Mouse (Mus musculus) liver, embryonic 12.5 days (tissue): ENCODE results near the gene B3galt6. TPM values are rescaled to one million over a fixed set of nuclear protein-coding genes. Genes with fewer than 3 reads are reported as not detected.

Experiments
- ATAC-seq: fragments of 200-750 bp; cut with Nextera tagmentation; 2 replicates; pipeline ENCODE4 v1.8.0; 2017; ENCODE audit warnings: moderate number of reproducible peaks, mild to moderate bottlenecking, moderate library complexity
- H3K27ac ChIP-seq: fragments of 300-500 bp; sonication (generic); 2 replicates; pipeline ENCODE4 v1.5.1; 2016; ENCODE audit warnings: mild to moderate bottlenecking
- H3K27me3 ChIP-seq: fragments of 300-500 bp; sonication (generic); replicated peaks from 2 replicates; pipeline ENCODE4 v1.6.1; 2016; ENCODE audit warnings: mild to moderate bottlenecking, moderate library complexity
- H3K36me3 ChIP-seq: fragments of 300-500 bp; sonication (generic); 2 replicates; pipeline ENCODE4 v1.6.1; 2016; ENCODE audit warnings: mild to moderate bottlenecking, moderate library complexity
- H3K4me1 ChIP-seq: fragments of 300-500 bp; sonication (generic); 2 replicates; pipeline ENCODE4 v1.6.1; 2016
- H3K4me2 ChIP-seq: fragments of 300-500 bp; sonication (generic); 2 replicates; pipeline ENCODE4 v1.6.1; 2016; ENCODE audit warnings: mild to moderate bottlenecking, moderate library complexity
- H3K4me3 ChIP-seq: fragments of 300-500 bp; sonication (generic); 2 replicates; pipeline ENCODE4 v1.5.1; 2016; ENCODE audit warnings: mild to moderate bottlenecking, moderate library complexity
- H3K9ac ChIP-seq: fragments of 300-500 bp; sonication (generic); 2 replicates; pipeline ENCODE4 v1.6.1; 2016; ENCODE audit warnings: mild to moderate bottlenecking, moderate library complexity
- H3K9me3 ChIP-seq: fragments of 300-500 bp; sonication (generic); replicated peaks from 2 replicates; pipeline ENCODE4 v1.6.1; 2016; ENCODE audit warnings: mild to moderate bottlenecking, moderate library complexity
- WGBS: fragments of 180-500 bp; shearing (Covaris S2); methylation state at CpG from one replicate; pipeline ENCODE4 v1.1.7; 2016; ENCODE audit not compliant: insufficient replicate concordance; 5-methylcytosine and 5-hydroxymethylcytosine counted together
- polyA plus RNA-seq: library from polyadenylated mRNA; unstranded; fragments of >200 nt; fragmentation: Nextera tagmentation; extraction: Ambion mirVana; gene quantifications from 2 replicates; pipeline ENCODE4 v1.2.1, GENCODE M21; 2016

The B3galt6 gene
- polyA plus RNA-seq, 1 experiment from 2014 or later, result 8.2 TPM

GRCm38 (mm10) chr4:155947094-155947493, 45.4 kb downstream of the B3galt6 start:
- peaks cover 63% of the 10 kb centered on the region for H3K36me3 ChIP-seq
- no peak for ATAC-seq
- H3K4me2 ChIP-seq, result no peak overlapping the region
- no peak overlapping the region for H3K27ac ChIP-seq
- peaks cover 40% of the 10 kb centered on the region for H3K4me1 ChIP-seq
- H3K9ac ChIP-seq, result no peak overlapping the region
- peaks cover 8% of the 10 kb centered on the region; the same call in 1 of the 2 replicates for H3K27me3 ChIP-seq
- no peak overlapping the region for H3K4me3 ChIP-seq
- no peaks in the 10 kb centered on the region for H3K9me3 ChIP-seq

- Histone ChIP-seq H3K9ac (peak overlapping the region; percentile 96), H3K4me3 (peak overlapping the region; percentile 99)
These were observed 48.2 kb downstream of the B3galt6 start for GRCm38 (mm10) chr4:155944271-155944670.

GRCm38 (mm10) chr4:155943534-155944249, 48.8 kb downstream of the B3galt6 start, which contains the start of gene Ube2j2:
Ube2j2 (plus strand) TSS chr4:155943831.
- Histone ChIP-seq H3K36me3 (peaks cover 29% of the 10 kb centered on the region), H3K27ac (peak within 1 kb of the TSS; percentile 85), H3K4me2 (peak within 1 kb of the TSS; percentile 96), H3K27me3 (peaks cover 26% of the 10 kb centered on the region), H3K9me3 (no peaks in the 10 kb centered on the region), H3K4me3 (peak within 1 kb of the TSS; percentile 99), H3K9ac (peak within 1 kb of the TSS; percentile 96), H3K4me1 (peaks cover 40% of the 10 kb centered on the region)
- under 1% methylated on average over 70 of the region's 85 CpGs for WGBS
- ATAC-seq, result peak; percentile 95

More at GRCm38 (mm10) chr4:155944271-155944670, 48.2 kb downstream of the B3galt6 start:
- under 1% methylated on average over 17 of the region's 17 CpGs for WGBS
- Histone ChIP-seq H3K4me1 (peaks cover 40% of the 10 kb centered on the region), H3K27ac (peak overlapping the region; percentile 85), H3K27me3 (peaks cover 26% of the 10 kb centered on the region), H3K36me3 (peaks cover 35% of the 10 kb centered on the region), H3K4me2 (peak overlapping the region; percentile 96), H3K9me3 (no peaks in the 10 kb centered on the region)
- 0 out of 2 replicates have a peak, but pooled peaks have one; percentile 3 for ATAC-seq

GRCm38 (mm10) chr4:155943049-155943452, 49.4 kb downstream of the B3galt6 start:
- peaks cover 23% of the 10 kb centered on the region for H3K36me3 ChIP-seq
- H3K9me3 ChIP-seq, result no peaks in the 10 kb centered on the region
- H3K4me2 ChIP-seq, result peak overlapping the region; percentile 96
- peak overlapping the region; percentile 96 for H3K9ac ChIP-seq
- peaks cover 40% of the 10 kb centered on the region for H3K4me1 ChIP-seq
- peak; percentile 32 for ATAC-seq
- H3K4me3 ChIP-seq, result peak overlapping the region; percentile 99
- H3K27ac ChIP-seq, result peak overlapping the region; percentile 85
- peaks cover 26% of the 10 kb centered on the region for H3K27me3 ChIP-seq
- 2% methylated on average over 17 of the region's 17 CpGs for WGBS

Other genes starting within 250 kb of the B3galt6 start
- gene Atad3a, start 231.6 kb downstream of the B3galt6 start, polyA plus RNA-seq, result 101 and 110 TPM in 2 replicates
- 0.49 and 0.73 TPM in 2 replicates for gene Vwa1, start 218.0 kb downstream of the B3galt6 start, polyA plus RNA-seq
- gene Tmem88b, start 206.8 kb downstream of the B3galt6 start, polyA plus RNA-seq, result 0.32 TPM in 2 replicates
- not detected in 2 replicates for gene Ankrd65, start 202.2 kb downstream of the B3galt6 start, polyA plus RNA-seq
- 223 and 228 TPM in 2 replicates for gene Mrpl20, start 189.8 kb downstream of the B3galt6 start, polyA plus RNA-seq
- gene Ccnl2, start 180.2 kb downstream of the B3galt6 start, polyA plus RNA-seq, result 98.8 and 101 TPM in 2 replicates
- gene Aurkaip1, start 161.4 kb downstream of the B3galt6 start, polyA plus RNA-seq, result 146 and 153 TPM in 2 replicates
- gene Mxra8, start 153.0 kb downstream of the B3galt6 start, polyA plus RNA-seq, result 8.1 and 9.2 TPM in 2 replicates
- gene Dvl1, start 145.2 kb downstream of the B3galt6 start, polyA plus RNA-seq, result 10.7 and 12.1 TPM in 2 replicates
- 0.07 and 0.11 TPM in 2 replicates for gene Tas1r3, start 129.3 kb downstream of the B3galt6 start, polyA plus RNA-seq
- gene Cptp, start 123.2 kb downstream of the B3galt6 start, polyA plus RNA-seq, result 10.3 and 10.8 TPM in 2 replicates
- 50.0 and 51.4 TPM in 2 replicates for gene Ints11, start 123.1 kb downstream of the B3galt6 start, polyA plus RNA-seq
- 32.7 and 33.6 TPM in 2 replicates for gene Pusl1, start 100.9 kb downstream of the B3galt6 start, polyA plus RNA-seq
- 13.4 and 13.6 TPM in 2 replicates for gene Acap3, start 100.8 kb downstream of the B3galt6 start, polyA plus RNA-seq
- gene Ube2j2, start 48.8 kb downstream of the B3galt6 start, polyA plus RNA-seq, result 106 and 111 TPM in 2 replicates
- gene C1qtnf12, start 30.3 kb downstream of the B3galt6 start, polyA plus RNA-seq, result 45.0 and 48.8 TPM in 2 replicates
- gene Sdf4, start 223 bp upstream of the B3galt6 start, polyA plus RNA-seq, result 93.4 and 93.9 TPM in 2 replicates
- gene Tnfrsf4, start 21.2 kb upstream of the B3galt6 start, polyA plus RNA-seq, result 0.39 and 0.60 TPM in 2 replicates
- 0.77 and 0.99 TPM in 2 replicates for gene Tnfrsf18, start 33.5 kb upstream of the B3galt6 start, polyA plus RNA-seq
- gene Ttll10, start 66.8 kb upstream of the B3galt6 start, polyA plus RNA-seq, result 0.07 and 0.15 TPM in 2 replicates
- gene 9430015G10Rik, start 117.3 kb upstream of the B3galt6 start, polyA plus RNA-seq, result 19.6 and 20.3 TPM in 2 replicates
- gene Rnf223, start 137.9 kb upstream of the B3galt6 start, polyA plus RNA-seq, result 0.06 and 0.19 TPM in 2 replicates
- 16.1 and 17.8 TPM in 2 replicates for gene Agrn, start 204.8 kb upstream of the B3galt6 start, polyA plus RNA-seq
- 2.6 and 3.2 TPM in 2 replicates for gene Isg15, start 208.2 kb upstream of the B3galt6 start, polyA plus RNA-seq
- 1.3 and 1.4 TPM in 2 replicates for gene AW011738, start 210.7 kb upstream of the B3galt6 start, polyA plus RNA-seq
- 0.12 TPM in 2 replicates for gene Perm1, start 223.2 kb upstream of the B3galt6 start, polyA plus RNA-seq
- gene Plekhn1, start 242.2 kb upstream of the B3galt6 start, polyA plus RNA-seq, result 7.2 TPM in 2 replicates
- 125 and 130 TPM in 2 replicates for gene Noc2l, start 243.4 kb upstream of the B3galt6 start, polyA plus RNA-seq